13 mouse cellular contexts compared by ENCODE assay signal in the genomic region with DNA sequence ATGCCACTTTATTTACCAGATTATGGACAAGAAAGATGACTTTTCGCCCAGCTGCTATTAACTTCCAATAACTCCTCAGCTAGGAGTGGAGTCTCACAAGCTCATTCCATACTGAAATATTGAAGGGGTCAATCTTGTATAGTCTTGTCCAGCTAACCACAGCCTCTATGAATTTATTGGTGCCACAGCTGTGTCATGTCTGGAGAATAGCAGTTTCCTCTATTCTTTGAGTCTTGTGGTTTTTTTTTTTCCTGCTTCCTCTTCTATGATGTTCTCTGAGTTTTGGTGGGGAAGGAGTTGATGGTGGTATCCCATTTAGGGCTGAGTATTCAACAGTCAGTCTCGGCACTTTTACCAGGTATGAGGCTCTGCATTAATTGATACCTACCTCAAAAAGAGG.
"Had no signal": no experiment of that assay in that cellular context is flagged by ENCODE, and none has a peak within 500 bp of the region (broad histone marks: within the 10 kb centered on the region; RNA-seq: fewer than 3 reads in every experiment).

No protein-coding gene starts in this region.

- H3K9ac ChIP-seq: kidney, embryonic 15.5 days; limb, embryonic 13.5 days; liver, embryonic 15.5 days; lung, embryonic 14.5 days; midbrain, embryonic 15.5 days had no signal

- H3K4me3 ChIP-seq: kidney, embryonic 15.5 days; limb, embryonic 13.5 days; liver, embryonic 15.5 days; megakaryocyte, embryonic 14.5 days; midbrain, embryonic 15.5 days had no signal

- H3K27ac ChIP-seq: kidney, embryonic 15.5 days; limb, embryonic 13.5 days; liver, embryonic 15.5 days; midbrain, embryonic 15.5 days had no signal

- ATAC-seq: intestine, embryonic 16.5 days; midbrain, embryonic 15.5 days had no signal

- H3K4me1 ChIP-seq: kidney, embryonic 15.5 days; limb, embryonic 13.5 days; midbrain, embryonic 15.5 days had no signal

- DNase-seq: kidney, adult 2 months; left cerebral cortex, postnatal 4 days; lung, embryonic 14.5 days; retina, postnatal 1 day; thymus, postnatal 36 days had no signal

- H3K9me3 ChIP-seq: kidney, embryonic 15.5 days; limb, embryonic 13.5 days; liver, embryonic 15.5 days; megakaryocyte, embryonic 14.5 days; midbrain, embryonic 15.5 days had no signal

- H3K4me2 ChIP-seq: kidney, embryonic 15.5 days; limb, embryonic 13.5 days; liver, embryonic 11.5 days; liver, embryonic 15.5 days; lung, embryonic 14.5 days; midbrain, embryonic 11.5 days; midbrain, embryonic 15.5 days had no signal

- H3K27me3 ChIP-seq: kidney, embryonic 15.5 days; limb, embryonic 13.5 days; liver, embryonic 15.5 days; megakaryocyte, embryonic 14.5 days; midbrain, embryonic 15.5 days had no signal

- H3K36me3 ChIP-seq: midbrain, embryonic 15.5 days had no signal
